Mouse (Mus musculus) CH12.LX (cell line): Measurements from ENCODE around the gene Lrrc23.

Experiments used
- CHD1 ChIP-seq: IDR thresholded peaks from 2 replicates; pipeline ENCODE4 v1.6.1; 2012; ENCODE audit warnings: low read depth, low read length, improper control_type of control experiment, inconsistent platforms
- CTCF ChIP-seq, 2 experiments: IDR thresholded peaks in 1 of 2; conservative IDR thresholded peaks in 1 of 2; 2 replicates each; pipeline ENCODE4 v1.5.1; 2011 to 2012; ENCODE audit warnings: low read depth in 2 of 2, low read length in 2 of 2, improper control_type of control experiment in 1 of 2, inconsistent platforms in 1 of 2, mild to moderate bottlenecking in 1 of 2, moderate library complexity in 1 of 2
- ELF1 ChIP-seq: IDR thresholded peaks from 2 replicates; pipeline ENCODE4 v1.6.1; 2014; ENCODE audit warnings: low read depth, mild to moderate bottlenecking, inconsistent platforms, low read length, improper control_type of control experiment
- EP300 ChIP-seq: IDR thresholded peaks from 2 replicates; pipeline ENCODE4 v1.6.1; 2011; ENCODE audit warnings: low read length, improper control_type of control experiment
- GABPA ChIP-seq: IDR thresholded peaks from 2 replicates; pipeline ENCODE4 v1.6.1; 2012; ENCODE audit warnings: low read depth, low read length, improper control_type of control experiment, inconsistent platforms; ENCODE audit not compliant: insufficient replicate concordance
- KAT2A ChIP-seq: IDR thresholded peaks from 2 replicates; pipeline ENCODE4 v1.6.1; 2012; ENCODE audit warnings: low read length, improper control_type of control experiment, inconsistent platforms; ENCODE audit not compliant: insufficient replicate concordance
- MAX ChIP-seq: IDR thresholded peaks from 2 replicates; pipeline ENCODE4 v1.6.1; 2011; ENCODE audit warnings: low read length, improper control_type of control experiment
- NELFE ChIP-seq: IDR thresholded peaks from 2 replicates; pipeline ENCODE4 v1.6.1; 2011; ENCODE audit warnings: low read depth, low read length, improper control_type of control experiment
- PAX5 ChIP-seq: IDR thresholded peaks from 2 replicates; pipeline ENCODE4 v1.6.1; 2012; ENCODE audit warnings: low read length, inconsistent platforms, mixed read lengths
- POLR2A ChIP-seq: IDR thresholded peaks from 2 replicates; pipeline ENCODE4 v1.6.1; 2011; ENCODE audit warnings: low read depth, mild to moderate bottlenecking, improper control_type of control experiment, low read length
- POLR2AphosphoS2 ChIP-seq: IDR thresholded peaks from 2 replicates; pipeline ENCODE4 v1.6.1; 2011; ENCODE audit warnings: low read depth, low read length, improper control_type of control experiment
- ZNF384 ChIP-seq: IDR thresholded peaks from 2 replicates; pipeline ENCODE4 v1.6.1; 2012; ENCODE audit warnings: low read depth, low read length, improper control_type of control experiment, inconsistent platforms

- TF ChIP-seq GABPA (no peak), EP300 (no peak), KAT2A (no peak), ZNF384 (no peak), CTCF (conservative IDR thresholded peaks at IDR 0.05 in 1 of 2, IDR thresholded peaks at IDR 0.05 in 1 of 2; ENCODE audit: low read depth in 2 of 2, low read length in 2 of 2) (no peak), CHD1 (no peak), ELF1 (no peak), POLR2A (no peak), NELFE (no peak), PAX5 (no peak), MAX (no peak), POLR2AphosphoS2 (no peak)
Observed at GRCm38 (mm10) chr6:124770511-124770910, 9.0 kb downstream of the Lrrc23 start.
